Mouse (Mus musculus): Measurements from ENCODE around the gene Mcm5.

Mcm5 gene

GRCm38 (mm10) chr8:75102956-75103355 lies 6.4 kb upstream of the Mcm5 start:
- DNase-seq (ENCODE audit: low spot score in 2 of 2): no peak

GRCm38 (mm10) chr8:75103376-75103878 lies 5.9 kb upstream of the Mcm5 start:
- DNase-seq (ENCODE audit: low spot score in 2 of 2): no peak

- peak; percentile 53 to 64 for DNase-seq (ENCODE audit: low spot score in 2 of 2)
These were observed 688 bp upstream of the Mcm5 start for GRCm38 (mm10) chr8:75108527-75109235.

- DNase-seq (ENCODE audit: low spot score in 2 of 2): no peak
These were observed 724 bp downstream of the Mcm5 start for GRCm38 (mm10) chr8:75110093-75110492.

- DNase-seq (ENCODE audit: low spot score in 2 of 2): no peak
These were observed 9.1 kb downstream of the Mcm5 start for GRCm38 (mm10) chr8:75118505-75118904.

DNA sequence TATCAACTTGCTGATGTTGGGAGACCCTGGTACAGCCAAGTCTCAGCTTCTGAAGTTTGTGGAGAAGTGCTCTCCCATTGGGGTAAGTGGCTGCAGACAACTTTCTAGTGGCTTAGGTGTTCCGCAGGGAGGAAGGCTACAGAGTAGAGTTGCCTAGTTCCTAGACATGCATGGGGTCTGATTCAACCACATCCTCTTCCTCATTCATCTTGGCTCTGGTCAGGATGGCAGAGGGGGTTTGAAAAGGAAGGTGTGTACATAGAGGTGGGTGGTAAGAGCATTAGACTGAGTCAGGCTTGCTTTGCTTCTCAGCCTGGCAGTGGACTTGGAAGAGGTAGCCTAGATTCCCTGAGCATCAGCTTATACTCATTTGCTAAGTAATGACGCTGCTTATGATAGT lies 9.9 kb downstream of the Mcm5 start:
- no peak for DNase-seq (ENCODE audit: low spot score in 2 of 2)

- no peak for DNase-seq (ENCODE audit: low spot score in 2 of 2)
These were observed 10.4 kb downstream of the Mcm5 start for GRCm38 (mm10) chr8:75119747-75120146.

- DNase-seq (ENCODE audit: low spot score in 2 of 2): no peak
These were observed 18.0 kb downstream of the Mcm5 start for GRCm38 (mm10) chr8:75127406-75127805.

DNA sequence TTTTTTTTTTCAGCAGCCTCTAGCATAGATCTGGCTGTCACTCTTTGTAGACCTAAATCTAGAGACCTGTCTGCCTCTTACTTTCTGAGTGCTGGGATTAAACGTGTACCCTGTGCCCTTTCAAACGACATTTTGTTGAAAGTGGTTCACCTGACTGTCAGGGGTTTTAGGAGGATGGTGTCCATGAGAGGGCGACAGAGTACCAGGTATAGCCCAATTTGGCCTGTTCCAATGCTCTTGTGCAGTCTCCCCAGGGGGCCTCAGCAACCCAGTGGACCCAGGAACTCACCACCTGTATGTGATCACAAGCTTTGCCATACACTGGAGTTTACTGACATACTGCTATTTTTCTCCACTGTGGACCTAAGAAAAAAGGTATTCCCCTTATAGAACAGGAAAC lies 23.1 kb downstream of the Mcm5 start:
- peak in 1 of 2 experiments; percentile 48 for DNase-seq (ENCODE audit: low spot score in 2 of 2)

DNA sequence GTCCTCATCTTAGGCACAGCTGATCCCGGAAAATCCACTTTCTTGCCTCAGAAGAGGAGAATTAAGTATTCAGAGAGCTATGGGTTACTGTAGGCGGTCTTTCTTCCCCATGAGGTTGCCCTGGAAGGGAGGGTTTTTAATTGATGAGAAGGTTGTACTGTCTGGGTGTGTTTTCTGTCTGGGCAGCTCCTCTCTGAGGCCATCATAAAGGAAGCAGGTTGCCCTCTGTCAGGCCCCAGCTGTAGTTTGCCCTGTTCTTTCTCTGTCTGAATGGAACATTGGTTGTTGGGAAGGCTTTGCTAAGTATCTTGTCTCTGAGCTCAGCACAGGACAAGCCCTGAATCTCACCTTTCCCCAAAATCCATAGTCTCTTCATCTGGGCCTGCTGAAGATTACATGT lies 24.0 kb downstream of the Mcm5 start:
- no peak for DNase-seq (ENCODE audit: low spot score in 2 of 2)

DNA sequence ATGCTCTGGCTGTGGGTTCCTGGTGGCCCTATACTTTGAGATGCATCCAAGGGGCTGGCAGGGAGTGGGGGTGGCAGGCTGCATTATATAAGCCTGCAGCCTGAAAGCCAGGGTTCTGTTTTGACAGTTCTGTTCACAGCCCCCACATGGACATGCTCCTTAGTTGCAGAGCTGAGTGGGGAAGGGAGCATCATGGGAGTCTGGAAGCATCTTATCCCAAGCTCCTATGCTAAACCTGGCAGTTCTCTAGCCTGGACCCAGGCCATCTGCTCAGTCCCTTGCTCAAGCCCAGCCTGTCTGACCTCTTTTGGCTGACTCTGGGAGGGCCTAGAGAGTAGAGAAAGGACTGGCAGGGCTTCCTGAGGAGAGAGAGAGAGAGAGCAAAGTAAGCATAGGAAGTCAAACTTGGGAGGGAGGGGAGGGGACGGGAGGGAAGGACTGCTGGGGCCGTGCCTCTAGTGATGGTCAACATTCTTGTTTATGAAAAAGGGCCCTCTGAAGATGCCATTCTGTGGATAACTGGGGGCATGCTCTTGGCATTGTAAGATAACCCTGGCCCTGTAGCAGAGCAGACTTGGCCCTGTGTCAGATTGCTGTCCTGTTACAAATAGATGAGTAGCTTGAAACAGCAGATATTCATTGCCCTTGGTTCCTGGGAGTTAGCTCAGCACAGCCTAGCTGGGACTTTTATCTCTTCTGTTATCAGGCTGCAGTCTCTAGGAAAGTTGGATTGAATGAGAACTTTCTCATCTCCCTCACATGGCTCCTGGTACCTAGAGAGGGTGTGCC lies 25.4 kb downstream of the Mcm5 start:
- peak in 1 of 2 experiments; percentile 25 for DNase-seq (ENCODE audit: low spot score in 2 of 2)

DNA sequence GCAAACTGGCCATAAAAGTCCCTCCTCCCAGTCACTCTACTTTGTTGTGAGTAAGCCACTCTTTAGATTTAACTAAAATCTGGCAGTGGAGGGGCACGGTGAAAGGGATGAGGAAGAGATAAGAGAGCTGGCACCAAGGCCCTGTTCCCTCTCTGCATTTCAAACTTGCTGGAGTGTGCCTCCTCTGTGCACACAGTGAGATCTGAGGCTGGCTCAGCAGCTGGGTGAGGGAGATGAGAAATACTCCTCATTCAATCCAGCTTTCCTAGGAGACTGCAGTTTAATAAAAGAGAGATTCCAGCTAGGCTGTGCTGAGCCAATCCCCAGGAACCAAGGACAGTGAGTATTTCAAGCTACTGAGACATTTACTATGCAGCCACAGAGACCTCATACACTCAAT lies 26.4 kb downstream of the Mcm5 start:
- no peak for DNase-seq (ENCODE audit: low spot score in 2 of 2)

- no peak for DNase-seq (ENCODE audit: low spot score in 2 of 2)
These were observed 26.9 kb downstream of the Mcm5 start for GRCm38 (mm10) chr8:75136256-75136655.

DNA sequence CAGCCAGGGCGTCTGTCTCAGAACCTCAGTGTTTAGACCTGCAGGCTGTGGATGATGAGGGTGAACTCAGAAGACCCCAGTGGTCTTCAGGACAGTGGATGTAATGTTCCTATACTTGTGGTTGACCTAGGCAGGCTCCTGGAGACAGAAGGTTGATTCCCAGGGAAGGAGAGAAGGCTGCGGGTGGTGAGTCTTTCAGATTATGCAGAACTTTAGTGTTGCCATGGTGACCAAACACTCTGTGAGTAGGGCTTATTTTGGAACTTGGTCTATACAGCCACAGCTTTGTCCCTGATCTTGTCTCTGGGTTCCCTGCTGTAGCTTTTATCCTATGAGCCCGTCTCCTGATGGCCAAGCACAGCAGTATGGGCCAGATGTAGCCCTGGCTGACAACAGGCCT lies 28.2 kb downstream of the Mcm5 start:
- DNase-seq (ENCODE audit: low spot score in 2 of 2): no peak

DNA sequence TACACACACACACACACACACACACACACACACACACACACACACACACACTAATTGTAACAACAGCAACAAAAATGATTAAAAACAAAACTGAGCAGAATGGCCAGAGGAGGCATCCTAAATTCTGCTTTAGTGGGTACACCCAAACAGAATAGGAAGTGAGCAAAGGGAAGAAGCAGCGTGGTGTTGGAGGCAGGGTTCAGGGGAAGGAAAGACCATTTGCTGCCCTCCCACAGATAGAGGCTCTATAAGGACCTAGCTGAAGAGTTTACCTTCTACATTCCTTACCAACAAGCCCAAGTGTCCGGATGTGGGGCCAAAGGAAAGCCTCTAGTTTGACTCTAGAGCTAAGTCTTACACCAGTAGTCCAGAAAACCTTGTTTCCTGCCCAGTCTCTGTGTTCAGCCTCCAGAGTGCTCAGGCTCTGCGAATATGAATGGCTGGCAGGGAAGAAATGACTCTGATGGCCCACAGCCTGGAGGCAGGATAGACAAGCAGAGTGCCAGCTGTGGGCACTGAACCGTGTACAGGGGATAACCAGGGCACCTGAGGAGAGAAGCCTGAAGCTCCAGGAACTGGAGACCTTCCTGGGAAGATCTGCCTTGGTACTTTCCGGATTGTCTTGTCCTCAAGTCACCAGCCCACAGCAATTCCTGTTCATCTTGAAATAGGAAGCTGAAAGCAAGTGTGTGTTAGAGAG lies 41.7 kb downstream of the Mcm5 start:
- no peak for DNase-seq (ENCODE audit: low spot score in 2 of 2)

DNA sequence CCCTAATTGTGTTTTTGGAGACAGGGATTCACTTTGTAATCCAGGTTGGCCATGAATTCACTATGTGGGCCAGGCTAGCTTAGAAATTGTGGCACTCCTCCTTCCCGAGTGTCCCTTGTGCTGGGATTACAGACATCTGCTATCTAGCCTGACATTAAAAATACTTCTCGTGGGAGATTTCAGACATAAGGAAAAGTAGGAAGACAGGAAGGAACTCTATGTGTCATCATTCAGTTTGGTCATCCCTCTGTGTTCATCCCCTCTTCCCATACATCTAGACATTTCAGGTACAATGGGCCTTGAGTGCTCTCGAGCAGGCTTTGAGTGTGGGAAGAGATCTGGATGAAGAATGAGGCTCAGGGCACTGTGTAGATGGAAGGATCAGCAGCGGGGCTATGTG lies 42.4 kb downstream of the Mcm5 start:
- no peak for DNase-seq (ENCODE audit: low spot score in 2 of 2)

DNA sequence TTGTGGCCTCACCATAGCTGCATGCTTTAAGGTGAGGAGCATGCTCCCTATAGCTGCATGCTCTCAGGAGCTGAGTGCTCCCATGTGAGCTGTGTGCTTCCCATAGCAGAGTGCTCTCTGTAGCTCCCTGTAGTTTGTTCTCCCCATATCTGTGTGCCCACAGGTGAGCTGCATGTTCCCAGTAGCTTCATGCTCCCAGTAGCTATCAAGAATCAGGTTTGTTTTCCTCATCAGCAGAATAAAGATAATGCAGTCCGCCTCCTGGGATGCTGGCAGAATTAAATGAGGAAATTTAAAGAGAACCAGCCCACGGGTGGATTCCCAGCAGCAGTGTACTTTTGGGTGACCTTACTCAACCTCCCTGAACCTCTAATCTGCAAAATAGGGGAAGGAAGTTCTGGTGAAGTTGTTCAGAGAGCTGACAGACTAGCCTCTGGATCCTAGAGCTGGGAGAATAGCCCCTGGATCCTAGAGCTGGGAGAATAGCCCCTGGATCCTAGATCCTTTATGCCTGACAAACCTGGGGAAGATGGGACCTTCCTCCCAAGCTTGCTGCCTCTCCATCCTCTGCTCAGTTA lies 43.2 kb downstream of the Mcm5 start:
- DNase-seq (ENCODE audit: low spot score in 2 of 2): no peak

DNA sequence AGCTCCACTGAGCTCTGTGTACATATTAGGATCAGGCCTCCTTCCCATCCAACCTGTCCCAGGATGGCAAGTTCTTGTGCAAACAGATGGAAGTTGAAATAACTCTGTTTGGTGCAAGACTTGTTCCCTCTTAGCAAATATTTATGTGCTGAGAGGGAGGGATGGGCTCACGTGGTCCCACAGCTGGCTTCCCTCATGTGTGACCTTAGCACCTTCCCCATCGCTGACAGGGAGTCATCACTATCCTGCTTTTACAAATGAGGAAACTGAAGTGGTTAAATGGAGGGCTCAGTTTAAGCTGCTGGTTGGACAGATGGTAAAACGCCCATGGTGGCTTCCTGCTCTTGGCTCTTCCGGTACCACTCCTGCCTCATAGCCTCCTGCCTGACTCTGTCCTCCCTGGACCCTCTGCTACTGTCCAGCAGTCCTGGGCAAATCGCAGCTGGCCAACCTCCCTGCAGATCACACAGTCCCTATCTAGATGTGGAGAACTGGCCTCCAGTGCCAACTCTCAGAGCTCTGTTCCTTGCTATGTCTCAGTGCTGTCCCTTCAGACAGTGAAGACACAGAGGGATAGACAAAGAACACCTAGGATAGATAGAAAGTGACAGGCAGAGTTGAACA lies 45.6 kb downstream of the Mcm5 start:
- no peak for DNase-seq (ENCODE audit: low spot score in 2 of 2)

DNA sequence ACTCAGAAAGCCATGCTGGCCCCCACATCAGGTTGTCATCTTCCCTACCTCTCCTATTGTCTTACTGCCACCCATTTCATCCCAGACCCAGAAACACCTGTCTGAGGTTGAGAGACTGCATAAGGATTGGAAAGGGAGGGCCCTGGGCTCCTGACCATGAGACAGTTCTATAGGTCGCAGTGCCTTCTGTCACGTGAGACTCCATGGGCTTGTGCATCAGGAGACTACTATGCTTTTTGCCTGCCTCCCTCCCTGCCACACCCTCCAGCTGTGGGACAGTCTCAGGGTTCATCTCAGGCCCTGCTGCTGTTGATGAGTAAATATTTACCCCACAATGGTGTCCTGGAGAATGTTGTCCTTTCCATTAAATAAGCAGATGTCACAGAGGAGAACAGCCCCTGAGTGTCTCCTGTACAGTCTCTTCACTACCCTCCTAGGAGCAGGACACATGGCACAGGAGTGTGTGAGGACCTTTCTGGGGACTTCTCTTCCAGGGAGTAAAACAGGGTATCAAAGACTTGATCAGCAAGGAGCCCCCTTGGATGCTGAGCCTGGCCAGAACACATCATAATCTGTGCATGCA lies 46.5 kb downstream of the Mcm5 start:
- no peak for DNase-seq (ENCODE audit: low spot score in 2 of 2)

GRCm38 (mm10) chr8:75157471-75158230 lies 48.3 kb downstream of the Mcm5 start:
- no peak for DNase-seq (ENCODE audit: low spot score in 2 of 2)

- DNase-seq (ENCODE audit: low spot score in 2 of 2): no peak
These were observed 60.0 kb downstream of the Mcm5 start for GRCm38 (mm10) chr8:75169363-75169762.
